11 mouse cellular contexts compared by ENCODE assay signal in the genomic region with DNA sequence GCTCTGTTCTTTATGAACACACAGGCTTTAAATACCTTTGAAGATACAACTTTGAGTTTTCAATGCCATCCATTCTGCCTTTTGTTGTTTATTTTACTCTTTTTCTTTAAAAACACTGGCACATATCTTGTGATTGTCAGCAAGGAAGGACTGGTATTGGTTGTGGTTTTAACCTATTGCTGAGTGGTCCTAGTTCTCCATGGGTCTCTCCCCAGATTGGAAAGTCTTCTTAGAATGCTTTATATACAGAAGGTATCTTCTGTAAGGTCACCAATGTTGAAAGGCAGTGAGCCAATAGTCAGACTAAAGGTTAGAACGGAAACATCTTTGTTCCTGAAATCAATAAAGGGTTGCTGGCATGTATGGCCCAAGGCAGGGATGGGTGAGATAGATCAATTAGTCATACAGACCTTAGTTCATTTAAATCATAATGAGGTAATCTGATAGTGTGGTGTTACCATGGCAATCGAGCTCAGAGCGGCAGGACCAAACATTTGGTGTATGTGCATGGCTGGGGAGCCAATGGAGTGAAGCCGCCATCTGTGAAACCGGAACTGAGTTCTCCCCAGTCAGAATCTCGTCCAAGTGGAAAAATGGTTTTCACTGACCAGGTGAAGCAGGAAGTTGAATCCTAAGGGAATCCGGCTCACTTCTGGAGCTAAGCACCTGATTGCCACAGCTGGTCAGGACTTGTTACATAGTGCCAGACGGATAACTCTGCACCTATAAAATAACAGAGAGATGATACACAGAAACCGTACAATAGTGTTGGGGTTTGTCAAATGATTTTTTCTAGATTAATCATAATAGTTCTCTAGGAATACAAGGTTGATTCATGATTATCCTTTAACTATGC. TPM values are rescaled to one million over a fixed set of nuclear protein-coding genes. Genes with fewer than 3 reads are reported as not detected.
A peak's percentile ranks its signal among the peaks of the same experiment; 100 is the strongest.
DNase-seq lines count a peak whose midpoint lies in the region; ATAC-seq lines count a peak whose summit lies in the region.
"Had no signal": no experiment of that assay in that cellular context is flagged by ENCODE, and none has a peak within 500 bp of the region (broad histone marks: within the 10 kb centered on the region; RNA-seq: fewer than 3 reads in every experiment).

No protein-coding gene starts in this region.

- H3K36me3 ChIP-seq in kidney, embryonic 15.5 days = no peaks in the 10 kb centered on the region
- no peaks in the 10 kb centered on the region for H3K36me3 ChIP-seq in forebrain, embryonic 12.5 days (replicated peaks)
- H3K36me3 ChIP-seq in hindbrain, embryonic 15.5 days = no peaks in the 10 kb centered on the region
- no peaks in the 10 kb centered on the region for H3K36me3 ChIP-seq in neural tube, embryonic 12.5 days
- no peaks in the 10 kb centered on the region for H3K36me3 ChIP-seq in liver, embryonic 11.5 days (ENCODE audit: control insufficient read depth, insufficient read depth, low read length)
- H3K36me3 ChIP-seq: liver, embryonic 13.5 days had no signal

- ATAC-seq in kidney, embryonic 15.5 days (replicated peaks; ENCODE audit: low FRiP score) = peak; percentile 78
- peak; percentile 60; the same call in 1 of the 2 replicates for ATAC-seq in forebrain, embryonic 12.5 days (ENCODE audit: low FRiP score)
- ATAC-seq in hindbrain, embryonic 15.5 days (ENCODE audit: low FRiP score, low read depth) = peak; percentile 78
- ATAC-seq in neural tube, embryonic 12.5 days (ENCODE audit: low FRiP score, low read depth) = peak; percentile 87
- no peak for ATAC-seq in liver, embryonic 11.5 days (replicated peaks; ENCODE audit: low FRiP score)

- no peaks in the 10 kb centered on the region for H3K4me1 ChIP-seq in kidney, embryonic 15.5 days
- H3K4me1 ChIP-seq in forebrain, embryonic 12.5 days = peaks cover 7% of the 10 kb centered on the region
- 0 out of 2 replicates have a peak, but pooled peaks cover 5% of the 10 kb centered on the region for H3K4me1 ChIP-seq in hindbrain, embryonic 15.5 days (replicated peaks)
- no peaks in the 10 kb centered on the region for H3K4me1 ChIP-seq in neural tube, embryonic 12.5 days
- H3K4me1 ChIP-seq in liver, embryonic 11.5 days (replicated peaks; ENCODE audit: control insufficient read depth, insufficient read depth, low read length) = no peaks in the 10 kb centered on the region
- H3K4me1 ChIP-seq: liver, embryonic 13.5 days had no signal

- DNase-seq in kidney, adult 8-10 months = no peak
- DNase-seq in lung, postnatal 14 days = no peak
- no peak for DNase-seq in liver, embryonic 11.5 days (ENCODE audit: low spot score)
- DNase-seq: gastrocnemius, postnatal 25 days; kidney, adult 2 months; liver, embryonic 13.5 days; lung, postnatal 4 days had no signal

- H3K4me2 ChIP-seq in kidney, embryonic 15.5 days = no peak overlapping the region
- H3K4me2 ChIP-seq in forebrain, embryonic 12.5 days = no peak overlapping the region
- H3K4me2 ChIP-seq in hindbrain, embryonic 15.5 days = no peak overlapping the region
- no peak overlapping the region for H3K4me2 ChIP-seq in neural tube, embryonic 12.5 days (replicated peaks)
- no peak overlapping the region for H3K4me2 ChIP-seq in liver, embryonic 11.5 days
- H3K4me2 ChIP-seq: liver, embryonic 13.5 days had no signal

- no peaks in the 10 kb centered on the region for H3K9me3 ChIP-seq in kidney, embryonic 15.5 days (replicated peaks)
- no peaks in the 10 kb centered on the region for H3K9me3 ChIP-seq in forebrain, embryonic 12.5 days
- no peaks in the 10 kb centered on the region for H3K9me3 ChIP-seq in hindbrain, embryonic 15.5 days
- H3K9me3 ChIP-seq in neural tube, embryonic 12.5 days = no peaks in the 10 kb centered on the region
- no peaks in the 10 kb centered on the region for H3K9me3 ChIP-seq in liver, embryonic 11.5 days (ENCODE audit: control insufficient read depth, low read length)
- H3K9me3 ChIP-seq: liver, embryonic 13.5 days had no signal

- no peak overlapping the region for H3K27ac ChIP-seq in kidney, embryonic 15.5 days
- no peak overlapping the region for H3K27ac ChIP-seq in forebrain, embryonic 12.5 days
- peak overlapping the region; percentile 11; the same call in 1 of the 2 replicates for H3K27ac ChIP-seq in hindbrain, embryonic 15.5 days (replicated peaks)
- H3K27ac ChIP-seq in neural tube, embryonic 12.5 days = no peak overlapping the region
- H3K27ac ChIP-seq in liver, embryonic 11.5 days (ENCODE audit: low read depth, low read length) = no peak overlapping the region
- H3K27ac ChIP-seq: liver, embryonic 13.5 days had no signal

- no peak overlapping the region for H3K4me3 ChIP-seq in kidney, embryonic 15.5 days (replicated peaks)
- no peak overlapping the region for H3K4me3 ChIP-seq in forebrain, embryonic 12.5 days (replicated peaks)
- H3K4me3 ChIP-seq in hindbrain, embryonic 15.5 days = no peak overlapping the region
- no peak overlapping the region for H3K4me3 ChIP-seq in neural tube, embryonic 12.5 days
- H3K4me3 ChIP-seq in liver, embryonic 11.5 days (ENCODE audit: low read depth, low read length) = no peak overlapping the region
- H3K4me3 ChIP-seq: liver, embryonic 13.5 days had no signal

- no peaks in the 10 kb centered on the region for H3K27me3 ChIP-seq in kidney, embryonic 15.5 days
- H3K27me3 ChIP-seq in forebrain, embryonic 12.5 days = no peaks in the 10 kb centered on the region
- no peaks in the 10 kb centered on the region for H3K27me3 ChIP-seq in hindbrain, embryonic 15.5 days
- H3K27me3 ChIP-seq in neural tube, embryonic 12.5 days (replicated peaks) = no peaks in the 10 kb centered on the region
- no peaks in the 10 kb centered on the region for H3K27me3 ChIP-seq in liver, embryonic 11.5 days (replicated peaks; ENCODE audit: control insufficient read depth, insufficient read depth, low read length)
- H3K27me3 ChIP-seq: liver, embryonic 13.5 days had no signal

- no peak overlapping the region for H3K9ac ChIP-seq in kidney, embryonic 15.5 days
- no peak overlapping the region for H3K9ac ChIP-seq in forebrain, embryonic 12.5 days
- H3K9ac ChIP-seq in hindbrain, embryonic 15.5 days = no peak overlapping the region
- H3K9ac ChIP-seq in neural tube, embryonic 12.5 days = no peak overlapping the region
- no peak overlapping the region for H3K9ac ChIP-seq in liver, embryonic 11.5 days (ENCODE audit: low read depth, low read length)
- H3K9ac ChIP-seq: liver, embryonic 13.5 days had no signal

- 52% methylated on average over 9 of the region's 9 CpGs for WGBS in kidney, embryonic 15.5 days
- WGBS in forebrain, embryonic 12.5 days = 60% methylated on average over 9 of the region's 9 CpGs
- 39% methylated on average over 9 of the region's 9 CpGs for WGBS in hindbrain, embryonic 15.5 days
- WGBS in neural tube, embryonic 12.5 days = 52% methylated on average over 9 of the region's 9 CpGs
- 84% methylated on average over 9 of the region's 9 CpGs for WGBS in liver, embryonic 11.5 days

RNA-seq across cellular contexts. Expression of gene Srek1, which starts 20.5 kb away (rescaled TPM):
- 88.3 and 95.2 TPM in 2 replicates for polyA plus RNA-seq in kidney, embryonic 15.5 days (2015; fragmentation: Nextera tagmentation; extraction: Ambion mirVana)
- 113 TPM in 2 replicates for polyA plus RNA-seq in forebrain, embryonic 12.5 days (2016; fragmentation: Nextera tagmentation; extraction: Ambion mirVana)
- polyA plus RNA-seq in hindbrain, embryonic 15.5 days (2015; fragmentation: Nextera tagmentation; extraction: Ambion mirVana) = 62.0 and 66.8 TPM in 2 replicates
- polyA plus RNA-seq in neural tube, embryonic 12.5 days (2016; fragmentation: Nextera tagmentation; extraction: Ambion mirVana) = 83.8 and 93.9 TPM in 2 replicates
- polyA plus RNA-seq in liver, embryonic 11.5 days (2014; fragmentation: Nextera tagmentation; extraction: Ambion mirVana) = 61.7 and 68.4 TPM in 2 replicates
